Mouse (Mus musculus): ENCODE data around the gene Ddx49.

GRCm38 (mm10) chr8:70347860-70348420, 45.7 kb upstream of the Ddx49 start:
- TF ChIP-seq CTCF (IDR thresholded peaks at IDR 0.05; ENCODE audit: extremely low read depth, insufficient read length, insufficient replicate concordance, low read depth, low read length) (no peak), POLR2A (IDR thresholded peaks at IDR 0.05; ENCODE audit: low read depth, low read length) (no peak)
